Mouse (Mus musculus): ENCODE data around the gene Olfr1447.

The Olfr1447 gene

DNA sequence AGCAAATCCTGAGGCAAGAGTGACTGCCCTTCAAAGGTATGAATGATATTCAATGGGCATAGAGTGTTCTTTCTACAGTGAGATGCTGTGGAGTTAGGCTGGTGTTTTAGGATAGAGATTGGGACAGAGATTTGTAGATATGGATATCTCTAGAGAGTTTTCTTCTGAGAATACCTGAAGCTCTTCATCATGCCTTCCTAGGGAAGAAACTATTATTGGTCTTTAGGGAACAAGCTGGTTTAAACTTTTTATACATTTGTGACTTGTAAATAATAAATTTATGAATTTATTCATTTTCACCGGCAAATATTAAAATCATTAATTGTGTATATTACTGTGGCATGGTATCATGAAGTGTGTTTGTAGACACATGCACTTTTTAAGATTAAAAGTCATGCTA is at the start of gene Olfr1447:
Olfr1447 (minus strand) TSS at position 101 of the 400 bp plus-strand sequence.
- no peak for DNase-seq (ENCODE audit: low read depth)

DNA sequence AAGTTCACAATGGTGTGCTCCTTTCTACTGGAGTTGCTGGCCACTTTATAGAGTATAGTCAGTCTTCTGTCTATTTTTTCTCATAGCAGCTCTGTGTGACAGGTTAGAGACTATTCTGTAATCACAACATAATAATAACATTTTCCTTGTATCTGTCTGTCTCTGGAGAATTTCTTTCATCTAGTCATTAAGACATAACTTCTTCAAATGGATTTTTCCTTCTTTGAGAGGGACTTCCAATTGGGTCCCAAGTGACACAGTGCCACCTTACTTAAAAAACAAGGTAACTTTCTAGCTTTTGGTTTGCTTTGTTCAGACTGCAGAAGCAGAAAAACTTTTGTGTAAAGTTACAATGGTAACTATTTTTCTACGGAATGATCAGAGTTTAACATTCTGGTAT is 46.4 kb upstream of the Olfr1447 start, which contains the start of gene Olfr1450:
Olfr1450 (plus strand) TSS at position 301 of the 400 bp plus-strand sequence.
- DNase-seq (ENCODE audit: low read depth), result no peak

DNA sequence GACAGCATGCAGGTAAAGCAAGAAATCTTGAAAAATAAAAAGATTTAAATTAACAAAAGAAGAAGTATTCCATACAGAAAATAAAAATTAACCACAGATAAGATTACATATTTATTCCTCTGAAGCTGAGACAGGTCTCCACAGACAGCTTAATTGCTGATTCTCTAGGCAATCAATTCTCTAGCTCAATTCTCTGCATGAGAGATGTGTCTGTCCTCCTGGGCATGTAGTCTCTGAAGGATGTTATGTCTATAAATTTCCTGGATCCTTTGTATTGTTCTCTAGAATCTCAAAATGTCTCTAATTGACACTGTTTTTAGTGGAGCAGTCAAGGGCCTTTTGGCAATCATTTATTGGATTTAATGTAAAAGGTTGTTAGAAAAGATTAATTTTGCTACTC is 27.0 kb upstream of the Olfr1447 start, which contains the start of gene Olfr1449:
Olfr1449 (plus strand) TSS at position 301 of the 400 bp plus-strand sequence.
- no peak for DNase-seq (ENCODE audit: low read depth)

DNA sequence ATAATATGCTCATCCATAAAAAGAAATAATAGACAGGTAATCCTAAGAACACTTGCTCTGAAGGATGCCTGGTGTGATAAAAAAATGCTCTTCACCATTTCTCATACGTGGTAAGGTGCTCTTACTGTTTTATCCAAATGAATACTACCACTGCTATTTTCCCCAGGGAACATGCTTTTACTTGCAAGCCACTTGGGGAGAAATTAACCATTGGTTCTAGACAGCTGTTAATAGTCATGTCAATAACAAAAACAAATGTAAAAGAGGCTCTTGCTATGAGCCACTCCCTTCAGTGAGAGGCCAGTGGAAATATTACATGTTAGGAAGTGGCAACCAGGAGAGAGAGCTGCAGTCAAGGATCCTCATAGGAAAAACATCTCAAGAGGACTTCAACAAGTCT is 20.8 kb upstream of the Olfr1447 start, which contains the start of gene Olfr1448:
Olfr1448 (minus strand) TSS at position 101 of the 400 bp plus-strand sequence.
- no peak for DNase-seq (ENCODE audit: low read depth)

DNA sequence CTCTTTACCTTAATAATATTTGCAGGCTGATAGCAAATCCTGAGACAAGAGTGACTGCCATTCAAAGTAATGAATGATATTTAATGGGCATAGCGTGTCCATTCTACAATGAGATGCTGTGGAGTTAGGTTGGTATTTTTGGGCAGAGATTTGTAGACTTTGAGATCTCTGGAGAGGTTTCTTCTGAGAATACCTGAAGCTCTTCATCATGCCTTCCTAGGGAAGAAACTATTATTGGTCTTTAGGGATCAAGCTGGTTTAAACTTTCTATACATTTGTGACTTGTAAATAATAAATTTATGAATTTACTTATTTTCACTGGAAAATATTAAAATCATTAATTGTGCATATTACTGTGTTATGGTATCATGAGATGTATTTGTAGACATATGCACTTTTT is 10.1 kb downstream of the Olfr1447 start, which contains the start of gene Olfr1446:
Olfr1446 (minus strand) TSS at position 101 of the 400 bp plus-strand sequence.
- DNase-seq (ENCODE audit: low read depth), result no peak

DNA sequence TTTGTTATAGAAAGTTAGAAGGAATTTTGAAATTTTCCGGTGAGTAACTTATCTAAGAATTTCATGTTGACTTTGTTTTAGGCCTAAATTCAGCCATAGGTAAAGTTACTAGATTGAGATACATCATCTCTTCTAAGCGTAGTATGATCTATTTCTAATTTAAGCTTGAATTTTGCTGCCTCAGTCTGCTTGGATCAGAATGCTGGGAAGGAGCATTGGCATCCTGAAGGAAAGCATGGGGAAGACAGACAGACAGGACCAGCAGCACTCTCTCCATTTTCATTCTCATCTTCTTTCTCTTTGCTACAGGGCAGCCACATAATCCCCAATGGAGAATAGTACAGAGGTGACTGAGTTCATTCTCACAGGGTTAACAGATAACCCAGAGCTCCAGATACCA is 20.0 kb downstream of the Olfr1447 start, which contains the start of gene Olfr1445:
Olfr1445 (plus strand) TSS at position 301 of the 400 bp plus-strand sequence.
- no peak for DNase-seq (ENCODE audit: low read depth)

DNA sequence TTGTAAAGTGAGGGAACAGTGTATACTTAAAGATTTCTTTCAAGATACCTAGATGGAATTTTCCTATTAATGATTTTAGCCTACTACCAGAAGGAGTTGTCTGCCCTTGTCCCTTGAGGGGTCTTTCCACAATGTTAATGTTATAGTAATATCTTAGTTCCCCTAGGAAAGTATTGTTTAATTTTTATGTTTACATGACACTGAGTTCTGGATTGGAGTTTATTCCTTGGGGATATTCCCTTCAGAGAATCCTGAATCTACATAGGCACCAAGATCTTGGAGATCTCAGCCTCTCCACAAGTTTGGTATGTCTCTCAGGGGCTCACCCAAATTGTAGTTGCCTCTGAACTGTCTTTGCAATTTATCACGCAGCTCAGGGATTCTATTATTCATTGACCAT is 46.6 kb downstream of the Olfr1447 start, which contains the start of gene Olfr1444:
Olfr1444 (plus strand) TSS at position 301 of the 400 bp plus-strand sequence.
- DNase-seq (ENCODE audit: low read depth), result no peak

Data from naive thymus-derived CD4-positive, alpha-beta T cell, adult 2 months (primary cell).